ENCODE assay signal across 22 mouse cellular contexts in the genomic region with DNA sequence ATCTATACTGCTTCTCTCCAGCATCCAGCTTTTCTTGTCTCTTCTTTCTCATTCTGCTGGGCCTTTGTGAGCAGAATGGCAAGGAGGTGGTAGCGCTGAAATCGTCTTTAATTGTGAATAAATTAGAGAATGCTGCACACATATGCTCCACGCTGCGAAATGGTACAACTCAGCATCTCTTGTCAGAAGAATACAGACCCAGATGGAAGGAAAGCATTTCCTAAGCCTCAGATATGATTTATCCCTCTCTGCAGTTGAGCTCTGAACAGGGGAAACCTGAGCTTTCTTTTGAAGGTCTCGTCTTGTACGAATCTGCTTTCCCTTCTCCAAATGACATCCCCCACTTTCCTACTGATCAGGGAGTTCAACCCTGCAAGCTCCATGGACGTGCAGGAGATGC. TPM values are rescaled to one million over a fixed set of nuclear protein-coding genes. Genes with fewer than 3 reads are reported as not detected.
A peak's percentile ranks its signal among the peaks of the same experiment; 100 is the strongest.
DNase-seq lines count a peak whose midpoint lies in the region; ATAC-seq and TF ChIP-seq lines count a peak whose summit lies in the region.
"Had no signal": no experiment of that assay in that cellular context is flagged by ENCODE, and none has a peak within 500 bp of the region (broad histone marks: within the 10 kb centered on the region; RNA-seq: fewer than 3 reads in every experiment).

No protein-coding gene starts in this region.

- no peak overlapping the region for H3K9ac ChIP-seq in forebrain, embryonic 13.5 days
- no peak overlapping the region for H3K9ac ChIP-seq in forebrain, embryonic 11.5 days (ENCODE audit: low read length)
- 0 out of 2 replicates have a peak overlapping the region, but pooled peaks have one; percentile 4 for H3K9ac ChIP-seq in forebrain, embryonic 15.5 days (replicated peaks)
- no peak overlapping the region for H3K9ac ChIP-seq in midbrain, postnatal 0 days (replicated peaks; ENCODE audit: low read length, poor library complexity, severe bottlenecking)
- H3K9ac ChIP-seq: embryonic facial prominence, embryonic 12.5 days; heart, embryonic 13.5 days; midbrain, embryonic 12.5 days had no signal

- H3K36me3 ChIP-seq in forebrain, embryonic 13.5 days (ENCODE audit: poor library complexity, severe bottlenecking): no peaks in the 10 kb centered on the region
- H3K36me3 ChIP-seq in forebrain, embryonic 11.5 days (ENCODE audit: control insufficient read depth, insufficient read depth, low read length): no peaks in the 10 kb centered on the region
- H3K36me3 ChIP-seq in forebrain, embryonic 15.5 days: peaks cover 4% of the 10 kb centered on the region; the same call in 1 of the 2 replicates
- no peaks in the 10 kb centered on the region for H3K36me3 ChIP-seq in midbrain, postnatal 0 days (ENCODE audit: insufficient read depth, low read length)
- no peaks in the 10 kb centered on the region for H3K36me3 ChIP-seq in kidney, adult 2 months (ENCODE audit: control insufficient read depth, insufficient read depth, low read length)
- H3K36me3 ChIP-seq: embryonic facial prominence, embryonic 12.5 days; midbrain, embryonic 12.5 days had no signal

- DNase-seq in forebrain, embryonic 11.5 days (ENCODE audit: low spot score): no peak
- no peak for DNase-seq in left cerebral cortex, adult 2 months (ENCODE audit: extremely low spot score in 1 of 2, low spot score in 2 of 2)
- DNase-seq in left cerebral cortex, adult 11 months (ENCODE audit: low spot score): no peak
- DNase-seq in midbrain, postnatal 0 days (ENCODE audit: low spot score): no peak
- no peak for DNase-seq in kidney, adult 2 months
- no peak for DNase-seq in thymus, adult 18-20 months
- DNase-seq: cerebellum, adult 11 months; cerebellum, postnatal 25 days; gastrocnemius, adult 2 months; heart, postnatal 36 days; kidney, postnatal 10 days; left cerebral cortex, postnatal 4 days; lung, adult 2 months; lung, postnatal 36 days had no signal

- peak; percentile 72 for ATAC-seq in forebrain, embryonic 13.5 days
- no peak for ATAC-seq in forebrain, embryonic 11.5 days (replicated peaks; ENCODE audit: low FRiP score)
- peak; percentile 66 for ATAC-seq in forebrain, embryonic 15.5 days (replicated peaks)
- ATAC-seq in midbrain, postnatal 0 days (ENCODE audit: low FRiP score): 0 out of 2 replicates have a peak, but pooled peaks have one; percentile 23
- ATAC-seq: intestine, postnatal 0 days had no signal

- no peak overlapping the region for H3K4me2 ChIP-seq in forebrain, embryonic 13.5 days
- H3K4me2 ChIP-seq in forebrain, embryonic 11.5 days (ENCODE audit: low read depth, low read length, severe bottlenecking): no peak overlapping the region
- H3K4me2 ChIP-seq in forebrain, embryonic 15.5 days (replicated peaks): no peak overlapping the region
- no peak overlapping the region for H3K4me2 ChIP-seq in midbrain, postnatal 0 days (ENCODE audit: low read depth, low read length, poor library complexity, severe bottlenecking)
- H3K4me2 ChIP-seq: embryonic facial prominence, embryonic 12.5 days; heart, embryonic 13.5 days; midbrain, embryonic 12.5 days had no signal

- no peaks in the 10 kb centered on the region for H3K9me3 ChIP-seq in forebrain, embryonic 13.5 days (replicated peaks)
- H3K9me3 ChIP-seq in forebrain, embryonic 11.5 days (ENCODE audit: control insufficient read depth, low read length): no peaks in the 10 kb centered on the region; the same call in 1 of the 2 replicates
- H3K9me3 ChIP-seq in forebrain, embryonic 15.5 days: no peaks in the 10 kb centered on the region
- H3K9me3 ChIP-seq in midbrain, postnatal 0 days (ENCODE audit: low read length): no peaks in the 10 kb centered on the region
- H3K9me3 ChIP-seq: embryonic facial prominence, embryonic 12.5 days had no signal

- H3K27ac ChIP-seq in forebrain, embryonic 13.5 days: peak overlapping the region; percentile 62
- H3K27ac ChIP-seq in forebrain, embryonic 11.5 days (ENCODE audit: low read depth, low read length): no peak overlapping the region
- peak overlapping the region; percentile 82 for H3K27ac ChIP-seq in left cerebral cortex, adult 2 months
- peak overlapping the region; percentile 83 for H3K27ac ChIP-seq in forebrain, embryonic 15.5 days (replicated peaks)
- no peak overlapping the region for H3K27ac ChIP-seq in midbrain, postnatal 0 days (ENCODE audit: low read depth, low read length)
- no peak overlapping the region for H3K27ac ChIP-seq in kidney, adult 2 months (ENCODE audit: insufficient read depth, low read depth, low read length)
- H3K27ac ChIP-seq: embryonic facial prominence, embryonic 12.5 days; gastrocnemius, adult 2 months; heart, embryonic 13.5 days; midbrain, embryonic 12.5 days had no signal

- H3K4me1 ChIP-seq in forebrain, embryonic 13.5 days: peaks cover 21% of the 10 kb centered on the region
- H3K4me1 ChIP-seq in forebrain, embryonic 11.5 days (replicated peaks; ENCODE audit: control insufficient read depth, insufficient read depth, low read length): no peaks in the 10 kb centered on the region
- H3K4me1 ChIP-seq in forebrain, embryonic 15.5 days: peaks cover 37% of the 10 kb centered on the region
- no peaks in the 10 kb centered on the region for H3K4me1 ChIP-seq in midbrain, postnatal 0 days (ENCODE audit: insufficient read depth, low read length)
- no peaks in the 10 kb centered on the region for H3K4me1 ChIP-seq in kidney, adult 2 months (ENCODE audit: control insufficient read depth, insufficient read depth, low read length)
- H3K4me1 ChIP-seq: embryonic facial prominence, embryonic 12.5 days; heart, embryonic 13.5 days; midbrain, embryonic 12.5 days had no signal

- no peak overlapping the region for H3K4me3 ChIP-seq in forebrain, embryonic 13.5 days
- no peak overlapping the region for H3K4me3 ChIP-seq in forebrain, embryonic 11.5 days (ENCODE audit: low read depth, low read length)
- no peak overlapping the region for H3K4me3 ChIP-seq in left cerebral cortex, adult 2 months
- no peak overlapping the region for H3K4me3 ChIP-seq in forebrain, embryonic 15.5 days
- H3K4me3 ChIP-seq in midbrain, postnatal 0 days (ENCODE audit: low read depth, low read length): no peak overlapping the region
- no peak overlapping the region for H3K4me3 ChIP-seq in kidney, adult 2 months (ENCODE audit: insufficient read depth, low read depth, low read length)
- H3K4me3 ChIP-seq: embryonic facial prominence, embryonic 12.5 days; gastrocnemius, adult 2 months; heart, embryonic 13.5 days; midbrain, embryonic 12.5 days had no signal

- no peak for TF ChIP-seq CTCF in left cerebral cortex, adult 2 months (IDR thresholded peaks at IDR 0.05)
- TF ChIP-seq CTCF in midbrain, postnatal 0 days (IDR thresholded peaks at IDR 0.05): no peak
- TF ChIP-seq CTCF in kidney, adult 2 months (conservative IDR thresholded peaks at IDR 0.05; ENCODE audit: insufficient read depth, insufficient read length, low read depth, low read length): no peak

- WGBS in forebrain, embryonic 13.5 days: 55% methylated on average over 7 of the region's 7 CpGs
- 70% methylated on average over 7 of the region's 7 CpGs for WGBS in forebrain, embryonic 11.5 days
- WGBS in forebrain, embryonic 15.5 days: 31% methylated on average over 7 of the region's 7 CpGs
- 48% methylated on average over 7 of the region's 7 CpGs for WGBS in midbrain, postnatal 0 days
- 72% methylated on average over 7 of the region's 7 CpGs for WGBS in kidney, adult 2 months

- intact Hi-C loops in left cerebral cortex, adult 2 months (cut with DNase I): no loop called here

- H3K27me3 ChIP-seq in forebrain, embryonic 13.5 days: no peaks in the 10 kb centered on the region
- no peaks in the 10 kb centered on the region for H3K27me3 ChIP-seq in forebrain, embryonic 11.5 days (ENCODE audit: control insufficient read depth, insufficient read depth, low read length)
- no peaks in the 10 kb centered on the region for H3K27me3 ChIP-seq in forebrain, embryonic 15.5 days
- H3K27me3 ChIP-seq in midbrain, postnatal 0 days (ENCODE audit: insufficient read depth, low read length): no peaks in the 10 kb centered on the region
- no peaks in the 10 kb centered on the region for H3K27me3 ChIP-seq in kidney, adult 2 months (replicated peaks; ENCODE audit: control insufficient read depth, insufficient read depth, low read length)
- H3K27me3 ChIP-seq: CH12.LX; embryonic facial prominence, embryonic 12.5 days; heart, embryonic 13.5 days; midbrain, embryonic 12.5 days had no signal

- no peak for TF ChIP-seq POLR2A in kidney, adult 2 months (IDR thresholded peaks at IDR 0.05; ENCODE audit: low read depth, low read length)

RNA-seq across cellular contexts. Expression of gene Cttnbp2, which starts 48.4 kb away (rescaled TPM):
- 50.4 and 59.1 TPM in 2 replicates for polyA plus RNA-seq in forebrain, embryonic 13.5 days (2015; fragmentation: Nextera tagmentation; extraction: Ambion mirVana)
- polyA plus RNA-seq in forebrain, embryonic 11.5 days (2014; fragmentation: Nextera tagmentation; extraction: Ambion mirVana): 15.7 and 21.7 TPM in 2 replicates
- total RNA-seq in left cerebral cortex, adult 2 months (2021): 100 to 1,000 TPM; 164 to 179 TPM
- 122 TPM in 2 replicates for polyA plus RNA-seq in forebrain, embryonic 15.5 days (2015; fragmentation: Nextera tagmentation; extraction: Ambion mirVana)
- 32.2 and 33.9 TPM in 2 replicates for total RNA-seq in midbrain, postnatal 0 days (2014; rRNA removed)
- 23.6 and 27.3 TPM in 2 replicates for polyA plus RNA-seq in midbrain, postnatal 0 days (2015; fragmentation: Nextera tagmentation; extraction: Ambion mirVana)
- polyA plus RNA-seq in kidney, adult 2 months (2012; rRNA removed): 5.7 and 6.2 TPM in 2 replicates
- total RNA-seq: granulocyte monocyte progenitor cell, adult 5-6 weeks had no signal

Comparison
In these comparisons a context has a peak if more than half of its experiments do, and no peak if none do; other contexts are left out.
1. H3K27ac ChIP-seq: peak in forebrain, embryonic 13.5 days (single experiment), left cerebral cortex, adult 2 months (single experiment) and forebrain, embryonic 15.5 days (single experiment); none in forebrain, embryonic 11.5 days (single experiment), midbrain, postnatal 0 days (single experiment) and kidney, adult 2 months (single experiment).